Mouse (Mus musculus) CH12.LX (cell line): ENCODE measurements at regions not wholly inside any gene's neighbourhood (a gene's known extent, or its start where the extent isn't known, plus 50 kb on each side); places are given as distances from the start of the nearest gene placed in this dataset.

Experiments used
- DNase-seq: peaks from one replicate; pipeline ENCODE4 v3.0.0-alpha.2; 2013; ENCODE audit errors: extremely low read depth
- H3K27ac ChIP-seq: 2 replicates; pipeline ENCODE4 v1.5.1; 2012; ENCODE audit warnings: low read depth, mild to moderate bottlenecking, control low read depth, moderate library complexity; ENCODE audit not compliant: insufficient read depth
- H3K27me3 ChIP-seq: replicated peaks from 2 replicates; pipeline ENCODE3; 2012; ENCODE audit warnings: inconsistent platforms
- H3K36me3 ChIP-seq, 2 experiments: replicated peaks in 1 of 2; 2 replicates each; pipeline versions ENCODE3 to v1.6.1; 2012; ENCODE audit warnings: inconsistent platforms in 1 of 2, low read length in 1 of 2, mild to moderate bottlenecking in 1 of 2, mixed read lengths in 1 of 2, moderate library complexity in 1 of 2; ENCODE audit not compliant: control insufficient read depth in 1 of 2, insufficient read depth in 1 of 2
- H3K4me1 ChIP-seq, 2 experiments: 2 replicates each; pipeline ENCODE4 v1.6.1; 2012; ENCODE audit warnings: inconsistent platforms in 1 of 2, moderate library complexity in 1 of 2; ENCODE audit not compliant: insufficient read depth in 2 of 2, control insufficient read depth in 1 of 2
- H3K4me2 ChIP-seq: 2 replicates; pipeline ENCODE4 v1.6.1; 2012; ENCODE audit warnings: low read depth, mild to moderate bottlenecking, control low read depth; ENCODE audit not compliant: poor library complexity, insufficient read depth, severe bottlenecking
- H3K4me3 ChIP-seq, 3 experiments: fragments of 150-350 bp in 1 of 3; sonication (generic) in 1 of 3; replicated peaks in 1 of 3; 2 replicates each; pipeline versions ENCODE3 to v1.5.1; 2011 to 2012; ENCODE audit warnings: low read depth in 2 of 3, low read length in 2 of 3, mild to moderate bottlenecking in 2 of 3, moderate library complexity in 2 of 3, control low read depth in 1 of 3, improper control_type of control experiment in 1 of 3, inconsistent platforms in 1 of 3, mixed read lengths in 1 of 3; ENCODE audit not compliant: poor library complexity in 1 of 3
- H3K79me2 ChIP-seq: replicated peaks from 2 replicates; pipeline ENCODE4 v1.6.1; 2012; ENCODE audit warnings: mild to moderate bottlenecking, moderate library complexity; ENCODE audit not compliant: control insufficient read depth, poor library complexity, insufficient read depth, severe bottlenecking; ENCODE audit errors: extremely low read depth
- H3K9ac ChIP-seq: 2 replicates; pipeline ENCODE4 v1.6.1; 2012; ENCODE audit warnings: low read depth, mild to moderate bottlenecking, control low read depth, moderate library complexity; ENCODE audit not compliant: insufficient read depth
- H3K9me3 ChIP-seq: replicated peaks from 2 replicates; pipeline ENCODE3; 2012; ENCODE audit warnings: low read length, inconsistent platforms, mixed read lengths
- CTCF ChIP-seq, 2 experiments: IDR thresholded peaks in 1 of 2; conservative IDR thresholded peaks in 1 of 2; 2 replicates each; pipeline ENCODE4 v1.5.1; 2011 to 2012; ENCODE audit warnings: low read depth in 2 of 2, low read length in 2 of 2, improper control_type of control experiment in 1 of 2, inconsistent platforms in 1 of 2, mild to moderate bottlenecking in 1 of 2, moderate library complexity in 1 of 2
- E2F4 ChIP-seq: IDR thresholded peaks from 2 replicates; pipeline ENCODE4 v1.6.1; 2011; ENCODE audit warnings: low read depth, low read length, improper control_type of control experiment; ENCODE audit not compliant: insufficient replicate concordance
- EP300 ChIP-seq: IDR thresholded peaks from 2 replicates; pipeline ENCODE4 v1.6.1; 2011; ENCODE audit warnings: low read length, improper control_type of control experiment
- GABPA ChIP-seq: IDR thresholded peaks from 2 replicates; pipeline ENCODE4 v1.6.1; 2012; ENCODE audit warnings: low read depth, low read length, improper control_type of control experiment, inconsistent platforms; ENCODE audit not compliant: insufficient replicate concordance
- HCFC1 ChIP-seq: IDR thresholded peaks from 2 replicates; pipeline ENCODE4 v1.6.1; 2012; ENCODE audit warnings: low read depth, mild to moderate bottlenecking, inconsistent platforms, low read length, improper control_type of control experiment
- IRF4 ChIP-seq: IDR thresholded peaks from 2 replicates; pipeline ENCODE4 v1.6.1; 2014; ENCODE audit warnings: low read depth, mild to moderate bottlenecking, inconsistent platforms, low read length, improper control_type of control experiment
- JUN ChIP-seq: IDR thresholded peaks from 2 replicates; pipeline ENCODE4 v1.6.1; 2011; ENCODE audit warnings: low read depth, mild to moderate bottlenecking, low read length, improper control_type of control experiment, moderate library complexity; ENCODE audit not compliant: insufficient read depth
- JUND ChIP-seq: conservative IDR thresholded peaks from 2 replicates; pipeline ENCODE4 v1.6.1; 2011; ENCODE audit warnings: low read depth, low read length, improper control_type of control experiment
- MYC ChIP-seq: IDR thresholded peaks from 2 replicates; pipeline ENCODE4 v1.6.1; 2011; ENCODE audit warnings: low read depth, mild to moderate bottlenecking, improper control_type of control experiment, low read length
- NELFE ChIP-seq: IDR thresholded peaks from 2 replicates; pipeline ENCODE4 v1.6.1; 2011; ENCODE audit warnings: low read depth, low read length, improper control_type of control experiment
- POLR2A ChIP-seq: IDR thresholded peaks from 2 replicates; pipeline ENCODE4 v1.6.1; 2011; ENCODE audit warnings: low read depth, mild to moderate bottlenecking, improper control_type of control experiment, low read length
- POLR2AphosphoS2 ChIP-seq: IDR thresholded peaks from 2 replicates; pipeline ENCODE4 v1.6.1; 2011; ENCODE audit warnings: low read depth, low read length, improper control_type of control experiment
- RAD21 ChIP-seq: IDR thresholded peaks from 2 replicates; pipeline ENCODE4 v1.6.1; 2011; ENCODE audit warnings: low read depth, mild to moderate bottlenecking, low read length, improper control_type of control experiment, moderate library complexity
- RCOR1 ChIP-seq: conservative IDR thresholded peaks from 2 replicates; pipeline ENCODE4 v1.6.1; 2012; ENCODE audit warnings: low read depth, mild to moderate bottlenecking, inconsistent platforms, low read length, improper control_type of control experiment
- TBP ChIP-seq: conservative IDR thresholded peaks from 2 replicates; pipeline ENCODE4 v1.6.1; 2011; ENCODE audit warnings: low read depth, low read length, improper control_type of control experiment
- USF1 ChIP-seq: IDR thresholded peaks from 2 replicates; pipeline ENCODE4 v1.6.1; 2014; ENCODE audit warnings: low read depth, mild to moderate bottlenecking, inconsistent platforms, low read length, improper control_type of control experiment
- USF2 ChIP-seq: conservative IDR thresholded peaks from 2 replicates; pipeline ENCODE4 v1.6.1; 2011; ENCODE audit warnings: low read depth, low read length, improper control_type of control experiment
- dilution Hi-C: fragments of 300-500 bp; cut with MboI; formaldehyde crosslinking; loops from 2 replicates; pipeline ENCODE4 v1.14.3; 2020; ENCODE audit warnings: low sequenced_read_pairs; ENCODE audit not compliant: extremely low pct_unique_long_range_greater_than_20kb, extremely low pct_ligation_motif_present
- in situ Hi-C: fragments of 300-500 bp; cut with MboI; formaldehyde crosslinking; loops from 3 replicates; pipeline ENCODE4 v1.14.3; 2019; ENCODE audit warnings: low sequenced_read_pairs, low pct_ligation_motif_present, low pct_unique_long_range_greater_than_20kb, mixed read lengths

DNA sequence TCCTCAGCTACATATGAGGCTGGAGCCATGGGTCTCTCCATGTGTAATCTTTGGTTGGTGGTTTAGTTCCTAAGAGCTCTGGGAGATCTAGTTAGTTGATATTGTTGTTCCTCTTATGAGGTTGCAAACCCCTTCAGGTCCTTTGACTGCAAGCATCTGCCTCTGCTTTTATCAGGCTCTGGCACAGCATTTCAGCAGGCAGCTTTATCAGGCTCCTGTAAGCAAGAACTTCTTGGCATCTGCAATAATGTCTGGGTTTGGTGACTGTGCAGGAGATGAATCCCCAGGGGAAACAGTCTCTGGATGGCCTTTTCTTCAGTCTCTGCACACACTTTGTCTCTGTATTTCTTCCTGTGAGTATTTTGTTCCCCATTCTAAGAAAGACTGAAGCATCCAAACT is 1175.7 kb downstream of the Tbl1xr1 start:
- in situ Hi-C loops (no loop called here), dilution Hi-C loops (no loop called here)
- no peaks in the 10 kb centered on the region for H3K4me1 ChIP-seq
- no peak for TF ChIP-seq E2F4
- TF ChIP-seq NELFE = no peak
- TF ChIP-seq MYC = no peak
- TF ChIP-seq RCOR1 = no peak
- TF ChIP-seq GABPA = no peak
- no peak for TF ChIP-seq RAD21
- H3K9me3 ChIP-seq = no peaks in the 10 kb centered on the region
- no peak overlapping the region for H3K4me2 ChIP-seq
- H3K4me3 ChIP-seq = no peak overlapping the region
- no peak for DNase-seq
- no peaks in the 10 kb centered on the region for H3K27me3 ChIP-seq
- no peak overlapping the region for H3K9ac ChIP-seq
- H3K36me3 ChIP-seq = no peaks in the 10 kb centered on the region
- no peak overlapping the region for H3K27ac ChIP-seq
- H3K79me2 ChIP-seq = no peaks in the 10 kb centered on the region

DNA sequence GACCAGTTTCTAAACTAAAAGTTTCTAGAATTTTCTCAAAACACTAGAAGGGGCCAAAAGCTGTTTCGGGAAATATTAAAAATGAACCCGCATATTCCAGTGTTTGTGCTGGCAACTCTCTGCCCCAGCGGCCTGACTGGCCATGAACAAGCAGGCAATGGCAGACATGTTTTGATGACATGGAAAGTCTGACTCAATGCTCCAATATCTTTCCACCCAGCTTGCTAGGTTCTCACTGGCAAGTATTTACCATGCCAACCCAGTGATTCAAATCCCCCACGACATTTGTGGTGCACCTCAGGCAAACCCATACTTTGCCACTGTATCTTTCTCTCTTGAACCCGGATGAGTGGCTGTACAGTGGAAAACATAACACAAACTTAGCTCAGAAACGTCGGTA is 1222.4 kb downstream of the Tbl1xr1 start:
- H3K9me3 ChIP-seq = no peaks in the 10 kb centered on the region
- no peak overlapping the region for H3K27ac ChIP-seq
- H3K9ac ChIP-seq = no peak overlapping the region
- H3K4me2 ChIP-seq = no peak overlapping the region
- H3K79me2 ChIP-seq = no peaks in the 10 kb centered on the region
- H3K27me3 ChIP-seq = no peaks in the 10 kb centered on the region
- TF ChIP-seq EP300 = peak; percentile 35; the same call in 1 of the 2 replicates
- no peak for TF ChIP-seq POLR2A
- peak; percentile 82 for TF ChIP-seq JUN
- TF ChIP-seq JUND = peak; percentile 86
- dilution Hi-C loops = no loop called here
- DNase-seq = peak; percentile 43
- in situ Hi-C loops = no loop called here
- no peaks in the 10 kb centered on the region for H3K36me3 ChIP-seq
- H3K4me3 ChIP-seq = no peak overlapping the region
- H3K4me1 ChIP-seq = peaks cover 3 to 4% of the 10 kb centered on the region in 2 experiments; a peak in 2 of 4 replicates

DNA sequence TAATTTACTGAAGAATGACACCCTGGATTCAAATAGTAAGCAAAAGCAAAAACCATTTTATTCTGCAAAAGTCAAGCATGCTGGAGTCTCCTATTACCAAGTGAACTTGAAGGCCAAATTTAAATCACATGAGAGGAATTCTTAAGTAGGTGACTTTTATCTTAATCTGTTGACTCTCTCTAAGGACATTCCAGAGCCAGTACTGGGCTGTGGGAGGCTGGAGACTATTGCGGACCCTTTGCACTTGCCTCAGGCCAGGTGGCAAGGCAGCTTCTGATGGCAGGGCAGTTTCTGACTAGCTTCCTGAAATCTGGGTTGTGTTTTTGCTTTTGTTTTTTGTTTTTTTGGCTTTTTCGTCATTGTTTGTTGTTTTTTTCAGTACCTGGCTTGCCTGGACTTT is 1257.8 kb downstream of the Tbl1xr1 start:
- Histone ChIP-seq H3K4me1 (no peaks in the 10 kb centered on the region), H3K4me2 (no peak overlapping the region), H3K9me3 (no peaks in the 10 kb centered on the region), H3K9ac (no peak overlapping the region), H3K27me3 (no peaks in the 10 kb centered on the region), H3K27ac (no peak overlapping the region), H3K36me3 (no peaks in the 10 kb centered on the region), H3K4me3 (no peak overlapping the region), H3K79me2 (no peaks in the 10 kb centered on the region)
- TF ChIP-seq USF2 = no peak
- no peak for TF ChIP-seq USF1
- no peak for TF ChIP-seq POLR2A
- TF ChIP-seq CTCF (conservative IDR thresholded peaks at IDR 0.05 in 1 of 2, IDR thresholded peaks at IDR 0.05 in 1 of 2; ENCODE audit: low read depth in 2 of 2, low read length in 2 of 2) = no peak
- no peak for TF ChIP-seq HCFC1
- TF ChIP-seq IRF4 = no peak
- no peak for TF ChIP-seq NELFE
- no peak for TF ChIP-seq POLR2AphosphoS2
- TF ChIP-seq GABPA = no peak
- TF ChIP-seq TBP = no peak
- dilution Hi-C loops = no loop called here
- in situ Hi-C loops = no loop called here
- no peak for DNase-seq
